In the genomic region with DNA sequence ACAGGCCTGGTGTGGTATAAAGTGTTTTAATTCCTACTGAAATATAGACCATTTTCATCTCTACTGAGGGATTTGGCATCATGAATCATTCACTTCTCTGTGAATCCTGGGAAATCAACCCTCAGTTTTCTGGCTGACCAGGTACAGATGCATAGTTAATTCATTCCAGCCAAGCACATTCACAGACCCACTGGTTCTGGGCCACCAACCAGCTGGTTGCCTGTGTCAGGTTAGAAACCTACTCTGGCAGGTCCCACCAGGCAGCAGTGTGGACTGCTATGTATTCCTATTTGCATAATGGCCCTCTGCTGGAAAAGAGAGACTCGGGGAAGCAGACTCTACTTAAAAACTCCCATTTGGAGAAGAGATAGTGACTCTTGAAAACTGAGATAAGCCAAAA, we compare ENCODE assay signal across 26 mouse cellular contexts. TPM values are rescaled to one million over a fixed set of nuclear protein-coding genes. Genes with fewer than 3 reads are reported as not detected.
DNase-seq lines count a peak whose midpoint lies in the region; ATAC-seq and TF ChIP-seq lines count a peak whose summit lies in the region.
"Had no signal": no experiment of that assay in that cellular context is flagged by ENCODE, and none has a peak within 500 bp of the region (broad histone marks: within the 10 kb centered on the region; RNA-seq: fewer than 3 reads in every experiment).

No protein-coding gene starts in this region.

- no peak overlapping the region for H3K4me3 ChIP-seq in kidney, embryonic 16.5 days (ENCODE audit: low read length)
- H3K4me3 ChIP-seq in kidney, adult 2 months (ENCODE audit: insufficient read depth, low read depth, low read length) = no peak overlapping the region
- H3K4me3 ChIP-seq in embryonic facial prominence, embryonic 10.5 days = no peak overlapping the region
- no peak overlapping the region for H3K4me3 ChIP-seq in forebrain, embryonic 12.5 days (replicated peaks)
- H3K4me3 ChIP-seq: erythroblast, embryonic 14.5 days; heart, embryonic 13.5 days; hindbrain, embryonic 10.5 days; hindbrain, embryonic 15.5 days; limb, embryonic 13.5 days; lung, embryonic 15.5 days; megakaryocyte, embryonic 14.5 days; midbrain, embryonic 12.5 days had no signal

- WGBS in kidney, embryonic 16.5 days = 45% methylated on average over 1 of the region's 1 CpGs
- WGBS in kidney, adult 2 months = 37% methylated on average over 1 of the region's 1 CpGs
- 57% methylated on average over 1 of the region's 1 CpGs for WGBS in embryonic facial prominence, embryonic 10.5 days
- WGBS in forebrain, embryonic 12.5 days = 55% methylated on average over 1 of the region's 1 CpGs

- peak; percentile 58 for DNase-seq in kidney, adult 11 months
- peak; percentile 59 for DNase-seq in kidney, adult 2 months
- DNase-seq in kidney, postnatal 10 days = peak; percentile 41
- no peak for DNase-seq in embryonic facial prominence, embryonic 10.5 days (ENCODE audit: low spot score)
- DNase-seq in embryo, embryonic 10.5 days (ENCODE audit: low spot score) = no peak
- DNase-seq: adrenal gland, adult 2 months; adrenal gland, postnatal 36 days; B cell, adult 2 months; forebrain, postnatal 0 days; heart, postnatal 10 days; lung, postnatal 36 days; retina, postnatal 1 day; right cerebral cortex, postnatal 14 days; thymus, postnatal 4 days had no signal

- H3K27ac ChIP-seq in kidney, embryonic 16.5 days (ENCODE audit: low read length) = no peak overlapping the region
- H3K27ac ChIP-seq in kidney, adult 2 months (ENCODE audit: insufficient read depth, low read depth, low read length) = no peak overlapping the region
- no peak overlapping the region for H3K27ac ChIP-seq in embryonic facial prominence, embryonic 10.5 days (replicated peaks)
- H3K27ac ChIP-seq in forebrain, embryonic 12.5 days = no peak overlapping the region
- H3K27ac ChIP-seq: heart, embryonic 13.5 days; hindbrain, embryonic 10.5 days; hindbrain, embryonic 15.5 days; limb, embryonic 13.5 days; lung, embryonic 15.5 days; midbrain, embryonic 12.5 days had no signal

- H3K36me3 ChIP-seq in kidney, embryonic 16.5 days (ENCODE audit: insufficient read depth, low read length) = no peaks in the 10 kb centered on the region
- peaks cover 12% of the 10 kb centered on the region for H3K36me3 ChIP-seq in kidney, adult 2 months (ENCODE audit: control insufficient read depth, insufficient read depth, low read length)
- H3K36me3 ChIP-seq in embryonic facial prominence, embryonic 10.5 days (replicated peaks) = no peaks in the 10 kb centered on the region
- H3K36me3 ChIP-seq in forebrain, embryonic 12.5 days (replicated peaks) = no peaks in the 10 kb centered on the region
- H3K36me3 ChIP-seq: hindbrain, embryonic 10.5 days; hindbrain, embryonic 15.5 days; midbrain, embryonic 12.5 days had no signal

- TF ChIP-seq CTCF in kidney, adult 2 months (conservative IDR thresholded peaks at IDR 0.05; ENCODE audit: insufficient read depth, insufficient read length, low read depth, low read length) = no peak

- no peak overlapping the region for H3K4me2 ChIP-seq in kidney, embryonic 16.5 days (replicated peaks; ENCODE audit: low read depth, low read length)
- no peak overlapping the region for H3K4me2 ChIP-seq in forebrain, embryonic 12.5 days
- H3K4me2 ChIP-seq: heart, embryonic 13.5 days; hindbrain, embryonic 15.5 days; limb, embryonic 13.5 days; liver, embryonic 11.5 days; lung, embryonic 15.5 days; midbrain, embryonic 12.5 days had no signal

- no peak overlapping the region for H3K9ac ChIP-seq in kidney, embryonic 16.5 days (replicated peaks; ENCODE audit: low read length)
- no peak overlapping the region for H3K9ac ChIP-seq in forebrain, embryonic 12.5 days
- H3K9ac ChIP-seq: forebrain, postnatal 0 days; heart, embryonic 13.5 days; hindbrain, embryonic 15.5 days; limb, embryonic 13.5 days; lung, embryonic 15.5 days; midbrain, embryonic 12.5 days had no signal

- H3K4me1 ChIP-seq in kidney, embryonic 16.5 days (ENCODE audit: insufficient read depth, low read length) = no peaks in the 10 kb centered on the region
- H3K4me1 ChIP-seq in kidney, adult 2 months (ENCODE audit: control insufficient read depth, insufficient read depth, low read length) = peaks cover 15% of the 10 kb centered on the region
- H3K4me1 ChIP-seq in embryonic facial prominence, embryonic 10.5 days = peaks cover 7% of the 10 kb centered on the region
- peaks cover 3% of the 10 kb centered on the region; the same call in 1 of the 2 replicates for H3K4me1 ChIP-seq in forebrain, embryonic 12.5 days
- H3K4me1 ChIP-seq: midbrain, embryonic 12.5 days had no signal

- H3K27me3 ChIP-seq in kidney, embryonic 16.5 days (ENCODE audit: insufficient read depth, low read length) = no peaks in the 10 kb centered on the region
- H3K27me3 ChIP-seq in kidney, adult 2 months (replicated peaks; ENCODE audit: control insufficient read depth, insufficient read depth, low read length) = no peaks in the 10 kb centered on the region
- no peaks in the 10 kb centered on the region for H3K27me3 ChIP-seq in embryonic facial prominence, embryonic 10.5 days (replicated peaks; ENCODE audit: low read depth, poor library complexity, severe bottlenecking)
- H3K27me3 ChIP-seq in forebrain, embryonic 12.5 days = no peaks in the 10 kb centered on the region
- H3K27me3 ChIP-seq: heart, embryonic 13.5 days; limb, embryonic 13.5 days; lung, embryonic 15.5 days; megakaryocyte, embryonic 14.5 days; midbrain, embryonic 12.5 days had no signal

- H3K9me3 ChIP-seq in kidney, embryonic 16.5 days (ENCODE audit: low read length) = no peaks in the 10 kb centered on the region
- no peaks in the 10 kb centered on the region for H3K9me3 ChIP-seq in embryonic facial prominence, embryonic 10.5 days
- no peaks in the 10 kb centered on the region for H3K9me3 ChIP-seq in forebrain, embryonic 12.5 days
- H3K9me3 ChIP-seq: heart, embryonic 13.5 days; hindbrain, embryonic 10.5 days; hindbrain, embryonic 15.5 days; limb, embryonic 13.5 days; lung, embryonic 15.5 days; megakaryocyte, embryonic 14.5 days; midbrain, embryonic 12.5 days had no signal

- no peak for TF ChIP-seq POLR2A in kidney, adult 2 months (IDR thresholded peaks at IDR 0.05; ENCODE audit: low read depth, low read length)

- ATAC-seq in kidney, embryonic 16.5 days (ENCODE audit: low FRiP score, low TSS enrichment) = no peak; the same call in 1 of the 2 replicates
- ATAC-seq in forebrain, embryonic 12.5 days (ENCODE audit: low FRiP score) = no peak
- ATAC-seq: activated CD4-positive, CD25-positive, alpha-beta regulatory T cell, adult 4 months; forebrain, postnatal 0 days had no signal

RNA-seq across cellular contexts. Expression of a gene that starts 27.9 kb away (rescaled TPM):
- polyA plus RNA-seq in kidney, embryonic 16.5 days (2015; fragmentation: Nextera tagmentation; extraction: Ambion mirVana) = 6.6 and 8.7 TPM in 2 replicates
- polyA plus RNA-seq in kidney, adult 2 months (2012; rRNA removed) = 17.7 and 18.2 TPM in 2 replicates
- 1.7 and 1.8 TPM in 2 replicates for polyA plus RNA-seq in embryonic facial prominence, embryonic 10.5 days (2016; fragmentation: Nextera tagmentation; extraction: Ambion mirVana)
- polyA plus RNA-seq in forebrain, embryonic 12.5 days (2016; fragmentation: Nextera tagmentation; extraction: Ambion mirVana) = 3.3 and 3.6 TPM in 2 replicates
- polyA plus RNA-seq: erythroblast, embryonic 14.5 days had no signal

Comparison
In these comparisons a context has a peak if more than half of its experiments do, and no peak if none do; other contexts are left out.
1. DNase-seq: peak in kidney, adult 11 months (single experiment), kidney, adult 2 months (single experiment) and kidney, postnatal 10 days (single experiment); none in embryonic facial prominence, embryonic 10.5 days (single experiment) and embryo, embryonic 10.5 days (single experiment).